Mouse (Mus musculus) testis, adult 2 months (tissue): Measurements from ENCODE around the gene Mbnl1.

Experiments used
- CTCF ChIP-seq: fragments of 200-500 bp; IDR thresholded peaks from 2 replicates; pipeline ENCODE4 v1.5.1; 2012; ENCODE audit warnings: low read depth, mild to moderate bottlenecking, inconsistent platforms, low read length, moderate library complexity; ENCODE audit not compliant: control insufficient read depth, insufficient read depth, insufficient replicate concordance
- POLR2A ChIP-seq: fragments of 200-500 bp; IDR thresholded peaks from 2 replicates; pipeline ENCODE4 v1.6.1; 2012; ENCODE audit warnings: low read depth, mild to moderate bottlenecking, inconsistent platforms, low read length, moderate library complexity; ENCODE audit not compliant: control insufficient read depth

DNA sequence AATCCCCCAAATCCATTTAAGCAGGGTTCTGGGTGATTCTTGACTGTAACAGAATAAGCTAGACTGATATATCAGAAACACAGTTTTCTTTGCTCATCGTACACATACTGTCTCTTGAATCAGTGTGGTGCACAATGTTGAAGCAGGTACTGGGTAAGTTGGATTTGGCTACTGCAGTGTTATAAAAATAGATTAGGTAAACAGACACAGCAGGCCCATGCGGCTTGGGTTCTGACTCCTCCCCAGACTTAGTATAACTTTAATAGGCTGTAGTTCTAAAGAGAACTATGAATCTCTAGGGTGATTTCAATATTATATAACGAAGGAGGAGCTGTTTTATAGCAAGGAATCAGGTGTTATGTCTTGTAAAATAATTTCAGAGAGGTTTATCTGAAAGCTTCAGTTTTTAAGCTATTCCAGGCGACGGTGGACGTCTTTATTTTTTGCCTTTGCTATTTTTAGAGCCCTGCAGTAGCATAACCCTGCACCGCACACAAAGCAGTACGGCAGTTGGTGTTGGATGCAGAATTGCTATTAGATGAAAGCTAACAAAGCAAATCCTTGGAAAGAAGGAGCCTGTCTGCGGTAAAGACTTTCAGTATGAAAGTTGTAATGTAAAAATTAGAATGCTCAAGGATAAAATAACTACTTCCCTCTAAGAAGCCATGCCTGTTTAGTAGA lies 103.9 kb downstream of the Mbnl1 start:
- no peak for TF ChIP-seq CTCF
- no peak for TF ChIP-seq POLR2A
